In genomic region chr6:127920652-127921051, GRCm38 (mm10) we compare ENCODE assay signal across 7 mouse cellular contexts. TPM values are rescaled to one million over a fixed set of nuclear protein-coding genes. Genes with fewer than 3 reads are reported as not detected.
DNase-seq lines count a peak whose midpoint lies in the region; ATAC-seq and TF ChIP-seq lines count a peak whose summit lies in the region.

No protein-coding gene starts in this region.

- H3K4me3 ChIP-seq in cerebellum, adult 2 months (replicated peaks; ENCODE audit: insufficient read depth, low read depth, low read length), result no peak overlapping the region
- H3K4me3 ChIP-seq in hindbrain, embryonic 15.5 days, result no peak overlapping the region

- no peak overlapping the region for H3K9ac ChIP-seq in hindbrain, embryonic 15.5 days

- no peak overlapping the region for H3K4me2 ChIP-seq in hindbrain, embryonic 15.5 days

- no peaks in the 10 kb centered on the region for H3K27me3 ChIP-seq in cerebellum, adult 2 months (ENCODE audit: control insufficient read depth, insufficient read depth, low read length)
- H3K27me3 ChIP-seq in hindbrain, embryonic 15.5 days, result no peaks in the 10 kb centered on the region

- TF ChIP-seq POLR2A in cerebellum, adult 2 months (IDR thresholded peaks at IDR 0.05; ENCODE audit: borderline replicate concordance, insufficient read depth, low read length), result no peak

- TF ChIP-seq CTCF in cerebellum, adult 2 months (IDR thresholded peaks at IDR 0.05; ENCODE audit: borderline replicate concordance, insufficient read depth, low read depth, low read length), result peak; percentile 80

- 7% methylated on average over 8 of the region's 8 CpGs for WGBS in cerebellum, adult 2 months
- WGBS in hindbrain, embryonic 15.5 days, result 9% methylated on average over 8 of the region's 8 CpGs

- 0 out of 2 replicates have a peak, but pooled peaks have one; percentile 27 for ATAC-seq in hindbrain, embryonic 15.5 days (ENCODE audit: low FRiP score, low read depth)

- H3K27ac ChIP-seq in cerebellum, adult 2 months (ENCODE audit: insufficient read depth, low read length), result no peak overlapping the region
- H3K27ac ChIP-seq in hindbrain, embryonic 15.5 days (replicated peaks), result no peak overlapping the region

- DNase-seq in adipocyte (ENCODE audit: low spot score), result peak; percentile 97
- DNase-seq in cerebellum, adult 2 months, result peak; percentile 60 to 74
- DNase-seq in forelimb bud, embryonic 11.5 days (ENCODE audit: low read depth, low spot score), result peak; percentile 82
- DNase-seq in layer of hippocampus, postnatal 14 days (ENCODE audit: low spot score in 2 of 2), result peak; percentile 79 to 84
- peak; percentile 75 to 82 for DNase-seq in lung, postnatal 4 days
- DNase-seq in skeletal muscle tissue, adult 2 months (ENCODE audit: low read depth, low spot score), result peak; percentile 75

- H3K36me3 ChIP-seq in hindbrain, embryonic 15.5 days, result no peaks in the 10 kb centered on the region

- H3K9me3 ChIP-seq in hindbrain, embryonic 15.5 days, result no peaks in the 10 kb centered on the region

- no peaks in the 10 kb centered on the region for H3K4me1 ChIP-seq in cerebellum, adult 2 months (ENCODE audit: control insufficient read depth, insufficient read depth, low read length)
- H3K4me1 ChIP-seq in hindbrain, embryonic 15.5 days (replicated peaks), result peaks cover 11% of the 10 kb centered on the region

RNA-seq across cellular contexts. Expression of gene Tspan11, which starts 33.3 kb away (rescaled TPM):
- polyA plus RNA-seq in cerebellum, adult 2 months (2012; rRNA removed), result 8.3 and 9.5 TPM in 2 replicates
- 3.4 and 6.8 TPM in 2 replicates for polyA plus RNA-seq in hindbrain, embryonic 15.5 days (2015; fragmentation: Nextera tagmentation; extraction: Ambion mirVana)
- total RNA-seq in layer of hippocampus, postnatal 14 days (2021), result 1 to 10 TPM; 2.8 to 4.7 TPM
